Mouse (Mus musculus) MEL-GATA-1-ER (cell line): ENCODE results near the gene Erc1.

Source experiments
- DNase-seq: peaks from one replicate; pipeline ENCODE4 v3.0.0-alpha.2; 2012; ENCODE audit warnings: low read depth; ENCODE audit errors: extremely low read depth

Erc1 gene

GRCm38 (mm10) chr6:119848034-119848695 lies at the start of gene Erc1:
Gene Erc1, minus strand, starts transcription at chr6:119848167.
- DNase-seq = peak; percentile 64

DNA sequence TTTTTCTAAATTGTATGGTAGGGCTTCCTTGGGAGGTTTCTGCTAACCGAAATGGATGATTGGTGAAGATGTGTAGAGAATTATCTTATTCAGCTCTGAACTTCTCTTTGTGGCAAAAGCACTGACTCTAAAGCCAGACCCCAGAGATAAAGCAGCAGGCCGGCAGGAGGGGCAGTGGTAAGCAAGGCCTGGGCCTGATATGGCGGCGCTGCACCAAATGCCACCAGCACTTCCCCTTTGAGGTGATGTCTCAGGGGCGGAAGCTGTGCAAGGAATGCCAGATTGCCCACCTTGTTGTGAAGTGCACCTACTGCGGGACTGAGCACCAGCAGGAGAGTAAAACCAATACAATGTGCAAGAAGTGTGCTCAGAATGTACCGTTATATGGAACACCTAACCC lies 44.7 kb upstream of the Erc1 start:
- DNase-seq = no peak

GRCm38 (mm10) chr6:119883151-119883550 lies 35.2 kb upstream of the Erc1 start:
- no peak for DNase-seq

DNA sequence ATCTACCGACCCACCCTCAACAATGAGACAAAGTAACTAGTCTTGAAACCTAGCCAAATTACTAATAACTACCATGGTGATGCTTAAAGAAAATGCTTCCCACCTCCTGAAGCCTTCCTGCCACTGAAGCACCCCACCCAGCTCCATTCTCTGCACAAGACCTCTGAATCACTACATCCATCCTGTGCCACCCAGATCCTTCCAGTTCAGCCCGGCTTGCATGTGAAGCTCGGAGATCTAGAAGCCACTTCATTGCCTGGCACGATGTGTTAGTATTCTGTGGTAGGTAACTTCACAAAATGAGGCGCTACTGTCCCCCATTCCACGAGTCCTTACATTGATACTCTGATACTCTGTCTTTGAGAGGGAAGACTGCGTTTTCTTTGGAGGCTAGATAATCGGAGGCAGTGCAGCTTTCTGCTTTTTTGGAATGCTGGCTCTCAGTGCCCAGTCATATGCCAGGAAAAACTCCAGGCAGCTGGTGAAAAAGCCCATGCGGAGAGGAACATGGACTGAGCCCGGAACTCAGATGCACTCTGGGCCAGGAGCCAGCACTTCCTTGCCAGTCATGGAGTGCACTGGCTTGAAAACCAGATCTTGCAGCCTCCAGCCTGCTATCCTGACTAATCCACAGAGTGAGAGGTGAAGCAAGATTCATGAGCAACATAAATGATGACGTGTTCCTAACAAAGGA lies 16.5 kb upstream of the Erc1 start:
- no peak for DNase-seq

DNA sequence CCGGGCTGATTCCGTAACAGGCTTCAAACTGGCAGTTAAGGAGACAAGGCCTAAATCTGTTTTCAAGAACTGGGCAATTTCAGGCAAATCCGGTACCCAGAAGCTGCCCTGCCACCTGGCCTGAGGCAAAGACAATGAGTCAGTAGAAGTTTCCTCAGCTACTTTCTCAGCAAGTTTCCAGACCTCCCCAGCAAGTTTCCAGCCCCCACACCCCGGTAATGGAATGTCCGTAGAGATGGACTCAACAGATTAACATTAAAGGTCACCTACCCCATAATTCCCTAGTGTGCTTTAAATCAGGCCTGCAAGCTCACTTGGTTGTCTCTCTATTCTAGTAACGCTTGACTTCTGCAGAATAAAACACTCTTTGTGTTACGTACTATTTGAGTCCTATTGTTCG lies 13.6 kb upstream of the Erc1 start:
- no peak for DNase-seq

- DNase-seq = no peak
Observed at GRCm38 (mm10) chr6:119860236-119860635, 12.3 kb upstream of the Erc1 start.

- no peak for DNase-seq
Observed at GRCm38 (mm10) chr6:119855471-119855870, 7.5 kb upstream of the Erc1 start.

DNA sequence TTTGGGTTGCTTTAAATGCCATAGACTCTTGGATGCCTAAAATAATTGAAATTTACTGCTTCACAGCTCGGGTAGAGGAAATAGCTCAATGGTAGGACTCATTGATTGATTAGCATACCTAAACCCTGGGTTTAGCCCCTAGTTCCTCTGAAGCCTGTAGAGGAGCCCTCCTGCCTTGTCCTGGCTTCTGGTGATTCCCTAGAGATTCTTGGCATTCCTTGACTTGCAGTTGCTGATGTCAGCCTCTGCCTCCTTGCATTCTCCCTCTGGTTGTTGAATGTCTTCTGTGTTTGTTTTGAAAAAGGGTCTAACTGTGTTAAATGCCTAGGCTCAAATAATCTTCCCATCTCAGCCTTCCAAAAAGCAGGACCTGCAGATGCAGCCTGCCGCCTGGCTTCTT lies 6.2 kb upstream of the Erc1 start:
- DNase-seq = no peak

- DNase-seq = no peak
Observed at GRCm38 (mm10) chr6:119849858-119850257, 1.9 kb upstream of the Erc1 start.

DNA sequence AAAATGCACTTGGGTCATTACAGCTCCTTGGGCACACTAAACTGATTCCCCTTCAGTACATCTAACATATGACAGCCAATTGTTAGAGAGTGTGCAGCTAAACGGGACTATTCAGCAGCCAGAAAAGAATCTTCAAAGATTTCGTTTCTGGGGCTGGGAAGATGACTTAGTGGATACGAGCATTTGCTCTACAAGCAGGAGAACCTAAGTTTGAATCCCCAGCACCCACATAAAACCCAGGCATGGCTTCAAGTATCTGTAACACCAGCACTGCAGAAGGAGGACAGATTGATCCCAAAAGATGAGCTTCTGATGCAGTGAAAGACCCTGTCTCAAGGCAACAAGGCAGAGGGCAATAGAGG lies 1.4 kb upstream of the Erc1 start:
- DNase-seq = no peak

DNA sequence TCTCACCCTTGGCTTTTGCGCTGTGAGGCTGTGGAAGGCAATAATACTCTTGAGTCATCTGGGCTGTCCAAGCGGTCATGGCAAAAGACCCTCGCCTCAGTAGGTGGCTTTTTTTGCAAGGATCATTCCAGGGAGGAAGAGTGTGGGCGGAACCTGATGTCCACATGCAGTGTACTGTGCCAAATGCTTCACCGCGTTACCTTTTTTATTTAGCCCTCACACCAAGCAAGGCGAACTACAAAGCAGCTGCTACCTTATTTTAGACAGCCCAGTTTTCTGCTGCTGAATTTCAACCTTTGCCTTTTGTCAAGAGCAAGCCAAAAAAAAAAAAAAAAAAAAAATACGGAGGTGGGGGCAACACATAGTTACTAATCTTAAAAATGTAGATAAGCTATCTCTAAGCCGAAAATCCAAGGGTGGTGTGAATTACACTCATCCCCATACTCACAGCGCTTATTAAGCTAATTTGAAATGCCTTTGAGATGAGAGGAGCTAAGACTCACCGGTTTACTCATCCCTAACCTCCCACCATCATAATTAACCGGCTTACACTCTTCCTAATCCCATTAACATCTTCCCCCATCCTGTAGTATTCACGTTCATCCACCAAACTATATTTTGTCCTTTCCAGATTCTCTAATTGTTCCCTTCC lies 855 bp upstream of the Erc1 start:
- DNase-seq = peak; percentile 13

GRCm38 (mm10) chr6:119847518-119848033 lies 391 bp downstream of the Erc1 start:
- DNase-seq = no peak

GRCm38 (mm10) chr6:119846751-119847517 lies 1.0 kb downstream of the Erc1 start:
- DNase-seq = peak; percentile 33

- DNase-seq = no peak
Observed at GRCm38 (mm10) chr6:119829951-119830350, 18.0 kb downstream of the Erc1 start.

DNA sequence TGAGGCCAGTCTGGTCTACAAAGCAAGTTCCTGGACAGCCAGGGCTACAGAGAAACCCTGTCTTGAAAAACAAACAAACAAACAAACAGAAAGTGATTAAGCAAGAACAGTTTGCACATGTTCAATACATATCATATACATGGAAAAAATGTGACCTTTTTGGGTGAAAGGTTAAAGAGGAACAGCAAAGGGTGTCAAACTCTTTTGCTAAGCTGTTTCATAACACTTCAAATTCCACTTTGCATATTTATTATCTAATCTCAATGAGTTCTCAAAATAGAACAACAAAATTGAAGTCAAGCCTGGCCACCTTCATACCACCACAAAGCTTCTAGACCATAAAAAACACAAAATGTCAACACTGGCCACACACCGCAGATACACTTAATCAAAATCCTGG lies 19.8 kb downstream of the Erc1 start:
- DNase-seq = no peak

- no peak for DNase-seq
Observed at GRCm38 (mm10) chr6:119826701-119827100, 21.3 kb downstream of the Erc1 start.

DNA sequence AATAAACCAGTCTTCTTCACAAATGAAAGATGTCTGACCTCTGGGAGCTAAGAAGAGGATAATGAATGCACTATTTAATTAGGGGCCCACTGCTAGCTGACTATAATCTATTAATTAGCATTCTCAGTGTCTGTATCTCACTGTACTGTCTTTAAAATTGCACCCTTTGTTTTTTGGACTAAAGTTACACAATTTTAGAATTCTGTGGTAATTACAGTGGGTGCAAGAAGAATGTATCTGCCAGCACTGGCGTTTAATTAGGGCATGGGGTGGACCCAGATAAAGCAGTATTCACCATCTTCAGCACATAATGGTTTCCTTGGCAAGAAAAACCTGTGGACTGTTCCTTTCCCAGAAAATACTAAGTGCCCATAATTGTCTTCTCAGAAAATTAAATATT lies 25.8 kb downstream of the Erc1 start:
- no peak for DNase-seq

DNA sequence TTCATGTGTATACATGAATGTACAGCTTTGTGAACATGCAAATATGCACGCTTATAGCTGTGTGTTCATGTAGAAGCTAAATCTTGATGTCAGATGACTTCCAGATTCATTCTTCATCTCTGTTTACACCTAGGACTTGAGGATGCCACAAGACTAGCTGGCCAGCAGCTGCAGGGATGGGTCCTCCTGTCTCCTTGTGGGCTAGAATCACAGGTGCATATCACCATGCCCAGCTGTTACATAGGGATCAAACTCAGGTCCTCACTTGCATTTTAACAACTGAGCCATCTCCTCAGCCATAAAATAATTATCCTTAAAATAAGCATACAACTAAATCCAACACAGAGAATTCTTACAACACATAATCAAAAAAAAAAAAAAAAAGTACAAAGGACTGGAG lies 26.8 kb downstream of the Erc1 start:
- DNase-seq = no peak

DNA sequence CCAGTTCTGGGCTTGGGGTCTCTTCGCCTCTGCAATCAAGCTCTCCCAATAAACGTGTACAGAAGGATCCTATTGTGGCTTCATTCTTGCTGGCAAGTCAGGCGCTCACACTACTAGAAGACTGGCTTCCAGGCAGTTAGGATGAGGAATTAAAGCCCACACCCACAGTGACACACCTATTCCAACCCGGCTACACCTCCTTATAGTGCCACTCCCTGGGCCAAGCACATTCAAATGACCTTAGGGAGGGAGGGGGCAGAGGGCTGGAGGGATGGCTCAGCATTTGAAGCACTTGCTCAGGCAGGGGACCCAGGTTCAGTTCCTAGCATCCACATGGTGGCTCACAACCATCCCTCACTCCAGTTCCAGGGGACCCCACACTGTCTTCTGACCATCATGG lies 29.4 kb downstream of the Erc1 start:
- no peak for DNase-seq

- DNase-seq = no peak
Observed at GRCm38 (mm10) chr6:119815426-119815825, 32.5 kb downstream of the Erc1 start.

DNA sequence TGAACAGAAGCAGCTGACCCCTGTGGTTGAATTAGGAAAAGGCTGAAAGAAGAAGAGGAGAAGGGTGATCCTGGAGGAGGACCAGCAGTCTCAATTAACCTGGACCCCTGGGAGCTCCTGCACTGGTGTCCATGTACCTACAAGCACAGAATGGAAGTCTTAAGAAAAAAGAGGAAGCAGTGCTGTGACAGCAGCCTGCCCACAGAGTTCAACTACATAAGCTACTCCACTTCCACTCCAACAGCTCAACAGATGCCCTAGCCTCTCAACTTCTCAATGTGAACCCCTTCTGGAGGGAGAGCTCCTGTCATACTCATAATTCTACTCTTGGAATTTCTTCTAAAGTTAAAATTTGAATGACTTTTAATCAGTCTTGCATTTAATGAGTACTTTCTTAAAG lies 34.9 kb downstream of the Erc1 start:
- DNase-seq = peak; percentile 26
